Mouse (Mus musculus) CH12.LX (cell line): ENCODE measurements around the gene Dcaf4. TPM values are rescaled to one million over a fixed set of nuclear protein-coding genes. Genes with fewer than 3 reads are reported as not detected.

Experiments
- DNase-seq: peaks from one replicate; pipeline ENCODE4 v3.0.0-alpha.2; 2013; ENCODE audit errors: extremely low read depth
- H3K27ac ChIP-seq: 2 replicates; pipeline ENCODE4 v1.5.1; 2012; ENCODE audit warnings: low read depth, mild to moderate bottlenecking, control low read depth, moderate library complexity; ENCODE audit not compliant: insufficient read depth
- H3K27me3 ChIP-seq: replicated peaks from 2 replicates; pipeline ENCODE3; 2012; ENCODE audit warnings: inconsistent platforms
- H3K36me3 ChIP-seq, 2 experiments: replicated peaks in 1 of 2; 2 replicates each; pipeline versions ENCODE3 to v1.6.1; 2012; ENCODE audit warnings: inconsistent platforms in 1 of 2, low read length in 1 of 2, mild to moderate bottlenecking in 1 of 2, mixed read lengths in 1 of 2, moderate library complexity in 1 of 2; ENCODE audit not compliant: control insufficient read depth in 1 of 2, insufficient read depth in 1 of 2
- H3K4me1 ChIP-seq, 2 experiments: 2 replicates each; pipeline ENCODE4 v1.6.1; 2012; ENCODE audit warnings: inconsistent platforms in 1 of 2, moderate library complexity in 1 of 2; ENCODE audit not compliant: insufficient read depth in 2 of 2, control insufficient read depth in 1 of 2
- H3K4me2 ChIP-seq: 2 replicates; pipeline ENCODE4 v1.6.1; 2012; ENCODE audit warnings: low read depth, mild to moderate bottlenecking, control low read depth; ENCODE audit not compliant: poor library complexity, insufficient read depth, severe bottlenecking
- H3K4me3 ChIP-seq, 3 experiments: fragments of 150-350 bp in 1 of 3; sonication (generic) in 1 of 3; replicated peaks in 1 of 3; 2 replicates each; pipeline versions ENCODE3 to v1.5.1; 2011 to 2012; ENCODE audit warnings: low read depth in 2 of 3, low read length in 2 of 3, mild to moderate bottlenecking in 2 of 3, moderate library complexity in 2 of 3, control low read depth in 1 of 3, improper control_type of control experiment in 1 of 3, inconsistent platforms in 1 of 3, mixed read lengths in 1 of 3; ENCODE audit not compliant: poor library complexity in 1 of 3
- H3K79me2 ChIP-seq: replicated peaks from 2 replicates; pipeline ENCODE4 v1.6.1; 2012; ENCODE audit warnings: mild to moderate bottlenecking, moderate library complexity; ENCODE audit not compliant: control insufficient read depth, poor library complexity, insufficient read depth, severe bottlenecking; ENCODE audit errors: extremely low read depth
- H3K9ac ChIP-seq: 2 replicates; pipeline ENCODE4 v1.6.1; 2012; ENCODE audit warnings: low read depth, mild to moderate bottlenecking, control low read depth, moderate library complexity; ENCODE audit not compliant: insufficient read depth
- H3K9me3 ChIP-seq: replicated peaks from 2 replicates; pipeline ENCODE3; 2012; ENCODE audit warnings: low read length, inconsistent platforms, mixed read lengths
- ETS1 ChIP-seq: conservative IDR thresholded peaks from 2 replicates; pipeline ENCODE4 v1.6.1; 2012; ENCODE audit warnings: low read depth, mild to moderate bottlenecking, inconsistent platforms, low read length, improper control_type of control experiment, moderate library complexity
- GABPA ChIP-seq: IDR thresholded peaks from 2 replicates; pipeline ENCODE4 v1.6.1; 2012; ENCODE audit warnings: low read depth, low read length, improper control_type of control experiment, inconsistent platforms; ENCODE audit not compliant: insufficient replicate concordance
- HCFC1 ChIP-seq: IDR thresholded peaks from 2 replicates; pipeline ENCODE4 v1.6.1; 2012; ENCODE audit warnings: low read depth, mild to moderate bottlenecking, inconsistent platforms, low read length, improper control_type of control experiment
- JUND ChIP-seq: conservative IDR thresholded peaks from 2 replicates; pipeline ENCODE4 v1.6.1; 2011; ENCODE audit warnings: low read depth, low read length, improper control_type of control experiment
- KAT2A ChIP-seq: IDR thresholded peaks from 2 replicates; pipeline ENCODE4 v1.6.1; 2012; ENCODE audit warnings: low read length, improper control_type of control experiment, inconsistent platforms; ENCODE audit not compliant: insufficient replicate concordance
- MAX ChIP-seq: IDR thresholded peaks from 2 replicates; pipeline ENCODE4 v1.6.1; 2011; ENCODE audit warnings: low read length, improper control_type of control experiment
- MAZ ChIP-seq: IDR thresholded peaks from 2 replicates; pipeline ENCODE4 v1.6.1; 2012; ENCODE audit warnings: low read depth, mild to moderate bottlenecking, inconsistent platforms, low read length, improper control_type of control experiment, moderate library complexity
- MEF2A ChIP-seq: IDR thresholded peaks from 2 replicates; pipeline ENCODE4 v1.6.1; 2014; ENCODE audit warnings: low read depth, mild to moderate bottlenecking, inconsistent platforms, low read length, improper control_type of control experiment, borderline replicate concordance
- MXI1 ChIP-seq: IDR thresholded peaks from 2 replicates; pipeline ENCODE4 v1.6.1; 2011; ENCODE audit warnings: mild to moderate bottlenecking, low read depth, low read length, improper control_type of control experiment
- PAX5 ChIP-seq: IDR thresholded peaks from 2 replicates; pipeline ENCODE4 v1.6.1; 2012; ENCODE audit warnings: low read length, inconsistent platforms, mixed read lengths
- POLR2A ChIP-seq: IDR thresholded peaks from 2 replicates; pipeline ENCODE4 v1.6.1; 2011; ENCODE audit warnings: low read depth, mild to moderate bottlenecking, improper control_type of control experiment, low read length
- POLR2AphosphoS2 ChIP-seq: IDR thresholded peaks from 2 replicates; pipeline ENCODE4 v1.6.1; 2011; ENCODE audit warnings: low read depth, low read length, improper control_type of control experiment
- USF1 ChIP-seq: IDR thresholded peaks from 2 replicates; pipeline ENCODE4 v1.6.1; 2014; ENCODE audit warnings: low read depth, mild to moderate bottlenecking, inconsistent platforms, low read length, improper control_type of control experiment
- USF2 ChIP-seq: conservative IDR thresholded peaks from 2 replicates; pipeline ENCODE4 v1.6.1; 2011; ENCODE audit warnings: low read depth, low read length, improper control_type of control experiment
- ZC3H11A ChIP-seq: IDR thresholded peaks from 2 replicates; pipeline ENCODE4 v1.6.1; 2012; ENCODE audit warnings: low read depth, mild to moderate bottlenecking, inconsistent platforms, low read length, improper control_type of control experiment
- ZKSCAN1 ChIP-seq: IDR thresholded peaks from 2 replicates; pipeline ENCODE4 v1.6.1; 2012; ENCODE audit warnings: low read depth, inconsistent platforms, low read length, improper control_type of control experiment, borderline replicate concordance
- ZNF384 ChIP-seq: IDR thresholded peaks from 2 replicates; pipeline ENCODE4 v1.6.1; 2012; ENCODE audit warnings: low read depth, low read length, improper control_type of control experiment, inconsistent platforms
- dilution Hi-C: fragments of 300-500 bp; cut with MboI; formaldehyde crosslinking; loops from 2 replicates; pipeline ENCODE4 v1.14.3; 2020; ENCODE audit warnings: low sequenced_read_pairs; ENCODE audit not compliant: extremely low pct_unique_long_range_greater_than_20kb, extremely low pct_ligation_motif_present
- in situ Hi-C: fragments of 300-500 bp; cut with MboI; formaldehyde crosslinking; loops from 3 replicates; pipeline ENCODE4 v1.14.3; 2019; ENCODE audit warnings: low sequenced_read_pairs, low pct_ligation_motif_present, low pct_unique_long_range_greater_than_20kb, mixed read lengths
- polyA plus RNA-seq: library from polyadenylated mRNA; unstranded; fragments of >175 nt; gene quantifications from 2 replicates; pipeline ENCODE4 v1.2.1, GENCODE M21; 2012; ENCODE audit warnings: low read depth; ENCODE audit not compliant: insufficient read length
- total RNA-seq, 2 experiments: library from RNA; depleted of rRNA; stranded (reverse); fragments of 300-350 nt in 1 of 2; fragments of >200 nt in 1 of 2; gene quantifications; 2 replicates each; pipeline ENCODE4 v1.2.3; 2012 to 2014

The Dcaf4 gene
- total and polyA plus RNA-seq, 3 experiments = 17.3 to 23.6 (median 22.0) TPM

GRCm38 (mm10) chr12:83582106-83582505 is 61.8 kb downstream of the Dcaf4 start:
- TF ChIP-seq JUND (no peak), MAX (no peak), ZC3H11A (no peak), ZNF384 (no peak), KAT2A (no peak), ZKSCAN1 (no peak), USF2 (no peak), POLR2AphosphoS2 (no peak), MXI1 (no peak), MAZ (no peak), HCFC1 (no peak), GABPA (no peak), ETS1 (no peak), USF1 (no peak), MEF2A (no peak)
- H3K36me3 ChIP-seq = peaks cover 6 to 36% of the 10 kb centered on the region in 2 experiments
- dilution Hi-C loops (no loop called here), in situ Hi-C loops (no loop called here)
- no peak overlapping the region for H3K4me3 ChIP-seq
- peaks cover 0 to 7% of the 10 kb centered on the region in 2 experiments; a peak in 1 of 4 replicates for H3K4me1 ChIP-seq
- DNase-seq = no peak
- no peaks in the 10 kb centered on the region for H3K9me3 ChIP-seq
- H3K4me2 ChIP-seq = no peak overlapping the region
- no peaks in the 10 kb centered on the region; the same call in 1 of the 2 replicates for H3K79me2 ChIP-seq
- no peak overlapping the region for H3K9ac ChIP-seq
- no peak overlapping the region for H3K27ac ChIP-seq
- no peaks in the 10 kb centered on the region for H3K27me3 ChIP-seq

GRCm38 (mm10) chr12:83582747-83583146 is 62.5 kb downstream of the Dcaf4 start:
- no peak overlapping the region for H3K9ac ChIP-seq
- H3K27ac ChIP-seq = no peak overlapping the region
- peaks cover 0 to 7% of the 10 kb centered on the region in 2 experiments; a peak in 1 of 4 replicates for H3K4me1 ChIP-seq
- dilution Hi-C loops = no loop called here
- TF ChIP-seq USF1 (no peak), MEF2A (no peak), PAX5 (no peak), POLR2A (no peak), ETS1 (no peak)
- H3K36me3 ChIP-seq = peaks cover 6 to 35% of the 10 kb centered on the region in 2 experiments
- in situ Hi-C loops = no loop called here
- no peak overlapping the region for H3K4me2 ChIP-seq
- no peak overlapping the region for H3K4me3 ChIP-seq
- no peaks in the 10 kb centered on the region for H3K27me3 ChIP-seq
- H3K79me2 ChIP-seq = no peaks in the 10 kb centered on the region; the same call in 1 of the 2 replicates
- no peak for DNase-seq
- no peaks in the 10 kb centered on the region for H3K9me3 ChIP-seq
